Mouse (Mus musculus): ENCODE measurements at regions not wholly inside any gene's neighbourhood (a gene's known extent, or its start where the extent isn't known, plus 50 kb on each side); places are given as distances from the start of the nearest gene placed in this dataset.

DNA sequence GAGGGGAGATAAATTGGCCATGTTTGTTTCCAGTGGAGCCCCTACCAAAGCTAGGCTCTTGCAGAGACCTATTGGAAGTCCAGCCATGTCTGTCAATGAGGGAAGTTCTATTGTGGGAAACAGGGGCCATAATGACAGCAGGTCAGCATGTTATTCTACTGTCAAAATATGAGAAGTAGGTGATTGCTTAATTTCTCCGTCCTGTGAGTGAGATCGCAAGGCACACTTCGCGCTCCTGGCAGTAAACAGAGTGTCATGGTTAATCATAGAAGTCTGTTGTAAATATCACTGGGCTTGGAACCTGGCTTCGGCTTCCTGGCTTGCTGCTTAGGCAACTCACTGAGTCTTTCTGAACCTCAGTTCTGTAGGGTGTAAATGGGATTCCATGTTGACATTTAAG, 72.5 kb upstream of the Ccdc122 start:
- WGBS (ENCODE audit: insufficient replicate concordance), result 42% methylated on average over 5 of the region's 5 CpGs
- ATAC-seq (ENCODE audit: insufficient read depth), result no peak
- no peak overlapping the region for H3K27ac ChIP-seq (replicated peaks)

DNA sequence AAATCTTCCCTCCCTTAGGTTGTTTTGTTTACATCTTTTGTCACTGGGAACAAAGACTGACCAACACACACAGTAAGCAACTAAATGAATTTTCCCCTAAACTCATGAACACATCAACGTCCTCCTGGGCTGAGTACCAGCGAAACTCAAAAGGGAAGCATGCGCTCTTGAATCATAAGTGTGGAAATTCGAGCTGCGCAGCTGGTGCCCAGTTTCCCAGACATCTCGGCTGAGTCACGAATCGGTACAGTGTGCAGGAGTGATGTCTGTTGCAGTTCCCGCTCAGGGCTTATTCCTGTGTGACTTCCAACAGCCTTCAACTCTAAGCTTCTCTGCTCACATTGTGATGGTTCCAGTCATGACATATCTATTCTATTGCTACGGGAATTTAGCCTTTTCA, 77.7 kb upstream of the Ccdc122 start:
- Histone ChIP-seq H3K4me2 (no peak overlapping the region), H3K27me3 (no peaks in the 10 kb centered on the region), H3K4me1 (replicated peaks) (no peaks in the 10 kb centered on the region), H3K27ac (replicated peaks) (no peak overlapping the region), H3K9me3 (replicated peaks) (no peaks in the 10 kb centered on the region), H3K36me3 (replicated peaks) (no peaks in the 10 kb centered on the region), H3K9ac (no peak overlapping the region), H3K4me3 (replicated peaks) (no peak overlapping the region)
- WGBS (ENCODE audit: insufficient replicate concordance), result 64% methylated on average over 10 of the region's 10 CpGs
- ATAC-seq (ENCODE audit: insufficient read depth), result no peak

More for the DNA sequence above, 72.5 kb upstream of the Ccdc122 start:
- Histone ChIP-seq H3K9me3 (replicated peaks) (no peaks in the 10 kb centered on the region), H3K4me1 (replicated peaks) (no peaks in the 10 kb centered on the region), H3K36me3 (replicated peaks) (no peaks in the 10 kb centered on the region), H3K4me3 (replicated peaks) (no peak overlapping the region), H3K9ac (no peak overlapping the region), H3K27me3 (no peaks in the 10 kb centered on the region), H3K4me2 (no peak overlapping the region)

DNA sequence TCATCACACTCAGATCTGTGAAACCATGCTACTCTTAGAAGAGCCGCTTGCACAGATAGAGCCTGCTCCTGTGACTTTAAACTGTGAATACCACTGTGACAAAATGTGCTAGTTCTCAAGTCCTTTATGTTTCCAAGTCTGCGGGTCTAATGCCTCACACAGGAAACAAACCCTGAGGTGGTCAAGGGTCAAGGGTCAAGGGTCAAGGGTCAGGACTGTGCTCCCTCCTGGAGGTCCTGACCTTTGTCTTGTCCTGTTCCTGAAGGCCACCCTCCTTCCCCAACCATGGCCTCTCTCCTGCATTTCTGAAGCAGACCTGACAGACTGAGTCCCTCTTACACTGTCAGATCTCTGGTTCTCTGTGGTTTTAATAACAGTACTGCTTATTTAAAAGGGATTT, 79.4 kb upstream of the Ccdc122 start:
- no peaks in the 10 kb centered on the region for H3K9me3 ChIP-seq (replicated peaks)
- no peaks in the 10 kb centered on the region for H3K36me3 ChIP-seq (replicated peaks)
- no peak overlapping the region for H3K4me3 ChIP-seq (replicated peaks)
- H3K4me2 ChIP-seq, result no peak overlapping the region
- ATAC-seq (ENCODE audit: insufficient read depth), result no peak
- no peak overlapping the region for H3K9ac ChIP-seq
- H3K27me3 ChIP-seq, result no peaks in the 10 kb centered on the region
- H3K27ac ChIP-seq (replicated peaks), result no peak overlapping the region
- WGBS (ENCODE audit: insufficient replicate concordance), result 59% methylated on average over 2 of the region's 2 CpGs
- no peaks in the 10 kb centered on the region for H3K4me1 ChIP-seq (replicated peaks)

DNA sequence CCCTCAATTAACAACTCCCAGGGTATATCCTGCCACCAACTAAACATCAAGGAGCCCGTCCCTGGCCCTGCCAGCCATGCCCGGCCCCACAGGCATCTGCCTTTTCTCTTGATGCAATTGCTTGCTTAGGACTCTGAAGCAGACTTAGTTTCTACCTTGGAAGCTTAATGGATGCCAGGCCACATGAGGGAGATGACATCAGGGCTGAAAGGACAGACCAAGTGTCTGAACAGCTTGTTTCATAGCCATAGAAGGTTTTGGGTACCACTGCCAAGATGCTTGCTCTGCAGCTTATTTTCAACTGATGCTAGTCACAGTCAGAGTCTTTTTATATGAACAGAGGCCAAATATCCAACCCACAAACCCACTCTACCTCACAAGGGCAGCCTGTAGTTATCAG, 83.4 kb upstream of the Ccdc122 start:
- no peaks in the 10 kb centered on the region for H3K9me3 ChIP-seq (replicated peaks)
- WGBS (ENCODE audit: insufficient replicate concordance), result 67% methylated on average over 2 of the region's 2 CpGs

DNA sequence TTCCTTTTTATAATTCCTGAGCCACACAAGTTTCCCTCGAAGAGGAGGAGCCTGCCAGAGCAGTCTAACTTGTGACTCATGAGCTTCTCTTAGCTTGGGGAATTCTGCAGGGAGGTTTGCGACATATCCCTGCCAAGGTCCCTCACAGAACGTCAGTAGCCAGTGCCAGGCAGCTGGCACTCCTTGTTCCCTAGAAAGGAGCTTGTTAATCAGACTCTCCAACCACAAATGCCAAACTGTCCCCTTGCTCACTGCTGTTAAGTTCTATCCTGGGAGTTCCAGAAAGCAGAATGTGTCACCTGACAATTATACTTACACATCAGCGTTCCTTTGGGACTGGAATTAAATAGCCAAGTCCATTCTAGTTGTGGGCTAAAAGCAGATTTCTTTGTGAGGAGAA, 85.1 kb upstream of the Ccdc122 start:
- no peak for ATAC-seq (ENCODE audit: insufficient read depth)
- no peak overlapping the region for H3K4me2 ChIP-seq
- no peaks in the 10 kb centered on the region for H3K9me3 ChIP-seq (replicated peaks)
- no peak overlapping the region for H3K27ac ChIP-seq (replicated peaks)
- no peaks in the 10 kb centered on the region for H3K4me1 ChIP-seq (replicated peaks)
- H3K36me3 ChIP-seq (replicated peaks), result no peaks in the 10 kb centered on the region
- no peaks in the 10 kb centered on the region for H3K27me3 ChIP-seq
- WGBS (ENCODE audit: insufficient replicate concordance), result 55% methylated on average over 4 of the region's 4 CpGs
- H3K4me3 ChIP-seq (replicated peaks), result no peak overlapping the region
- no peak overlapping the region for H3K9ac ChIP-seq

More for the DNA sequence above, 83.4 kb upstream of the Ccdc122 start:
- no peak for ATAC-seq (ENCODE audit: insufficient read depth)
- no peak overlapping the region for H3K4me2 ChIP-seq
- H3K27ac ChIP-seq (replicated peaks), result no peak overlapping the region
- H3K9ac ChIP-seq, result no peak overlapping the region
- no peaks in the 10 kb centered on the region for H3K4me1 ChIP-seq (replicated peaks)
- no peaks in the 10 kb centered on the region for H3K36me3 ChIP-seq (replicated peaks)
- no peak overlapping the region for H3K4me3 ChIP-seq (replicated peaks)
- H3K27me3 ChIP-seq, result no peaks in the 10 kb centered on the region

DNA sequence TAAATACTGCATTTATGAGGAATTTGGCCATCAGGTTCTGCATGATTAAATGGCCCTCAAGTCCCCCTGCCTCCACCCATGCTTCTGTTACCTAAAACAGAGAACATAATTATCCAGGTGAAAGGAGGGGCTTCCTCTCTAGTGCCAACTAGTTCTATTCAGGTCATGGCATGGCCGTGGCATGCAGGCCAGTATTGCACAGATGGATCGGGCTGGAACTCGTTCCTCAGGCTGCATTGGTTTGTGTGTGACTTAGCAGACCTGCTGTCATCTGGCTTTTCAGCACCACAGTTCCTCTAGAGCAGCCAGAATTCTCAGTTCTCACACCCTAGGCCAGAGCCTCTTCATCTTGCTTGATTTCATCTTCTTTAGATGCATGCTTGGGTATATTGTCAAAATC, 87.2 kb upstream of the Ccdc122 start:
- no peak overlapping the region for H3K9ac ChIP-seq
- H3K27me3 ChIP-seq, result no peaks in the 10 kb centered on the region
- no peak overlapping the region for H3K4me2 ChIP-seq
- no peaks in the 10 kb centered on the region for H3K4me1 ChIP-seq (replicated peaks)
- no peaks in the 10 kb centered on the region for H3K36me3 ChIP-seq (replicated peaks)
- no peak for ATAC-seq (ENCODE audit: insufficient read depth)
- H3K27ac ChIP-seq (replicated peaks), result no peak overlapping the region
- no peak overlapping the region for H3K4me3 ChIP-seq (replicated peaks)
- no peaks in the 10 kb centered on the region for H3K9me3 ChIP-seq (replicated peaks)
- WGBS (ENCODE audit: insufficient replicate concordance), result 67% methylated on average over 3 of the region's 3 CpGs

DNA sequence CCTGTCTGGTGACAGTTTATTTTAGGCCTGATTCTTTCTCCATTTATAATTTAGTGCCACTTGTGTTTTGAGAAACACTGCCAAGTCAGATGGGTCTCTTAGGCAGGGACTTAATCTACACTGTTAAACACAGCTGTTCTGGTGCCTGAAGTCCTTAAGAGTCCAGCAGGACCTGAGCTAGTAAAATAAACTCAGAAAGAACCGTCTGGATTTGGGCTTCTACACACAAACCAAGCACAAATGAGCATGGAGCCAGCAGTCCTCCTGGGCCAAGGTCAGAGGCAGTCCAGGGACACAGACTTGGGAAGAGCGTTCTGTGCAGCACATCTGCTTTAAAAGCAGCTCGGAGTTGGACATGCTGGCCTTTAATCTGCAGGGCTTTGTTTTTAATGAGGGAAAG, 87.6 kb upstream of the Ccdc122 start:
- no peak overlapping the region for H3K4me3 ChIP-seq (replicated peaks)
- no peak overlapping the region for H3K4me2 ChIP-seq
- H3K27me3 ChIP-seq, result no peaks in the 10 kb centered on the region
- no peak for ATAC-seq (ENCODE audit: insufficient read depth)
- H3K9me3 ChIP-seq (replicated peaks), result no peaks in the 10 kb centered on the region
- H3K4me1 ChIP-seq (replicated peaks), result no peaks in the 10 kb centered on the region
- no peak overlapping the region for H3K27ac ChIP-seq (replicated peaks)
- WGBS (ENCODE audit: insufficient replicate concordance), result 49% methylated on average over 3 of the region's 3 CpGs
- no peaks in the 10 kb centered on the region for H3K36me3 ChIP-seq (replicated peaks)
- no peak overlapping the region for H3K9ac ChIP-seq

DNA sequence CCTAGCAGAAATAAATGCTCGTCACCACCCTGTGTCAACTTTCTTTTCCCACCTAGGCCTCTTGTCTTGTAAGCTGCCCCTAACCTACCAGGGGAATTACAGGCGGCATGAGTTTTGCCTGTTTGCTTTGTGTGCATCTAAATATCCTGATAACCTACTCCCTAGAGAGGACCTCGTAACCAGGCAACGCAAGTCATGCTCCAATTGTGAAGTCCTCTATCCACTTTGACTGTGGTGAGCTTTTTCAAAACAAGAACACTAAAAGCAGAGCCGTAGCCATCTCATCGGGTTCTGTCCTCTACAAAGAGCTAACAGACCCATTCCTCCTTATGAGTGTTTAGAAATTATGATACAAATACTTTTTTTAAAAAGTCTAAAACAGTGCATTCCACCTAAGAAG, 88.1 kb upstream of the Ccdc122 start:
- no peak overlapping the region for H3K9ac ChIP-seq
- H3K4me2 ChIP-seq, result no peak overlapping the region
- H3K36me3 ChIP-seq (replicated peaks), result no peaks in the 10 kb centered on the region
- ATAC-seq (ENCODE audit: insufficient read depth), result no peak
- H3K9me3 ChIP-seq (replicated peaks), result no peaks in the 10 kb centered on the region
- no peak overlapping the region for H3K27ac ChIP-seq (replicated peaks)
- no peak overlapping the region for H3K4me3 ChIP-seq (replicated peaks)
- WGBS (ENCODE audit: insufficient replicate concordance), result 63% methylated on average over 6 of the region's 6 CpGs
- no peaks in the 10 kb centered on the region for H3K4me1 ChIP-seq (replicated peaks)
- no peaks in the 10 kb centered on the region for H3K27me3 ChIP-seq

DNA sequence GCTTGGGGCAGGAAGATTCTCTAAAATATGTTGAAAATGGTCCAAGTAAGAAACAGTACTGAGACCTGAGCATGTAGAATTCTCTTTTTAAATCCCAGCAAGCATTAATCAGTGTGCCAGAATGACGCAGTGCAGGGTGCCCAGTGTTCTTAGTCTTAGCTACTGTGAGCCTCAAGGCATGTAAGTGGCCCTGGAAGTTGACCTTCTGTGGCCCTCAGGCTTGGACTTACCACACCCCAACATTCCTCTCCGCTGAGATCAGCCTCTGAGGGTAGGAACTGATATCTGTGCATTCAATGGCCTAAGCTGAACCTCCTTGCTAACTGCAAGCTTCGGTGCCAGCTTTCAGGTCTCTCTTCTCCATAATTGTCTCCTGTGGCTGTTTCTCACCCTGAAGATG, 89.4 kb upstream of the Ccdc122 start:
- 42% methylated on average over 3 of the region's 3 CpGs for WGBS (ENCODE audit: insufficient replicate concordance)
- Histone ChIP-seq H3K4me1 (replicated peaks) (no peaks in the 10 kb centered on the region), H3K9ac (no peak overlapping the region), H3K9me3 (replicated peaks) (no peaks in the 10 kb centered on the region), H3K4me3 (replicated peaks) (no peak overlapping the region), H3K36me3 (replicated peaks) (no peaks in the 10 kb centered on the region), H3K27ac (replicated peaks) (no peak overlapping the region), H3K27me3 (no peaks in the 10 kb centered on the region), H3K4me2 (no peak overlapping the region)
- no peak for ATAC-seq (ENCODE audit: insufficient read depth)

DNA sequence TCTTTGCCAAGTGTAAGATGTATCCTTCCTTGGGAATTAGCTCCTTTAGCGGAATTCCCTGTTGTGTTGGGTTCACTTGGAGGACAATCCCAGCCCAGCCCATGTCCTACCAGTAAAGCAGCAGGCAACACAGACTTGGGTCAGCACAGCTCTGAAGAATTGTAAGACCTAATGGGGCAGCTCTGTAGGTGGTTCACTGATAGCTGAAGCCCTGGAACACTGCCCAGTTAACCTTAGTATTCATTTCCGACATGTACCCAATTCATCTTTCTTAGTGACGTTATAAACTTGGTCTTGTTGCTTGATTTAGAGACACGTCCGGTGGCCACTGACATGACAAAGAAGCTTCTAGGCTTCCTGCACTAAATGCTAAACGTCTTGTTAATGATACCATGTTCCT, 90.9 kb upstream of the Ccdc122 start:
- Histone ChIP-seq H3K9ac (no peak overlapping the region), H3K4me1 (replicated peaks) (no peaks in the 10 kb centered on the region), H3K27ac (replicated peaks) (no peak overlapping the region), H3K27me3 (no peaks in the 10 kb centered on the region), H3K36me3 (replicated peaks) (no peaks in the 10 kb centered on the region), H3K4me3 (replicated peaks) (no peak overlapping the region), H3K9me3 (replicated peaks) (no peaks in the 10 kb centered on the region), H3K4me2 (no peak overlapping the region)
- no peak for ATAC-seq (ENCODE audit: insufficient read depth)
- 53% methylated on average over 6 of the region's 6 CpGs for WGBS (ENCODE audit: insufficient replicate concordance)

DNA sequence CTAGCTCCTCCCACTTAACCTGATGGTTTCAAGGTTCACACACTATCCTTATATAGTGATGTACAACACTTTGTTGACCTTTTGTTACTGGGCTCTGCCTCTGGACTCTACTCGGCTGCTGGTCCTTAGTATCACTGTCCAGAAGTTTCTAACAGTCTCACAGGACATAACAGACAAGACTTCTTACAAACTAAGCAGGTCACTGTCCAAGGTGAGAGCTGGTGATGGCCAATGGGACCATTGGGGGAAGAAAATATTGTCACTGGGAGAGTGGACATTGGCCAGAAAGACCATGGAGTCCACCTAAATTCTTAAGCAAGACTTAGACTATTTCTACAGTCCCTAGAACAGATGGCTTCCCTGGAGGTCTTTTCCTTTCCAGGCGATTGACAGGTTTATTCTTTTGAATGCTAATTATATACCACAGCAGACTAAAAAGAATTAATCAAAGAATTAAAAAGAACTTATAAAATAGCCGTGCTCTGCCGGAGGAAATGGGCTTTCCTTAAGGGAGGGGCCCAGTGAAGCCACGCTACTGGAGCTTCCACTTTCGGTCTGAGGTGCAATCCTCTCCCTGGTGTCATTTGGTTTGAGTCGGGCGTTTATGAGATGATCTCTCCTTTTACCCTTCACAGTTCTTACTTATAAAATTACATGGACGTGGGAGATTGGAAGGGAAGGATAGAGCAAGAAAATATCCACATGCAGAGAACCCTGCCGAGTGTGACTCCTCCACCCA, 94.9 kb upstream of the Ccdc122 start:
- no peak for ATAC-seq (ENCODE audit: insufficient read depth)
- no peaks in the 10 kb centered on the region for H3K4me1 ChIP-seq (replicated peaks)
- no peak overlapping the region for H3K9ac ChIP-seq

DNA sequence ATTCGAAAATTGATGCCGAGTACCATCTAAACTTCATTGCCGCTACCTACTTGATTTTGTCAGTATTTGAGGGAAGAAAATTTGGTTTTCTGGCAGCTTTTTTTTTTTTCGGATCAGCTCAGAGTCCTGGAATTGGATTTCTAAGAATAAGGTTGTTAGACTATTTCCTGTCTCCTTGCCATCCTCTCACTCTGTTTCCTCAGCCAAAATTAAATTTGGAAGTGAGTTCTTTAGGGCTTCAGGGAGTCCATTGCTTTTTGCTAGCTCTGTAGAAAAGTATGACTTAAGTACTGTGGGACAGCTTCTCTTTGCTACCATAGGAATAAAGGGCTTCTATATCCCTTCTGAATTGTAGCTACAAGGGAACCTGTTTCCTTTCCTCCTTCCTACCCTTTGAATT, 96.1 kb upstream of the Ccdc122 start:
- Histone ChIP-seq H3K27me3 (no peaks in the 10 kb centered on the region), H3K4me1 (replicated peaks) (no peaks in the 10 kb centered on the region), H3K27ac (replicated peaks) (no peak overlapping the region), H3K9me3 (replicated peaks) (no peaks in the 10 kb centered on the region), H3K4me3 (replicated peaks) (no peak overlapping the region), H3K9ac (no peak overlapping the region), H3K4me2 (no peak overlapping the region), H3K36me3 (replicated peaks) (no peaks in the 10 kb centered on the region)
- no peak for ATAC-seq (ENCODE audit: insufficient read depth)
- 60% methylated on average over 4 of the region's 4 CpGs for WGBS (ENCODE audit: insufficient replicate concordance)

More for the DNA sequence above, 94.9 kb upstream of the Ccdc122 start:
- no peak overlapping the region for H3K4me2 ChIP-seq
- no peak overlapping the region for H3K4me3 ChIP-seq (replicated peaks)
- WGBS (ENCODE audit: insufficient replicate concordance), result 59% methylated on average over 10 of the region's 10 CpGs
- H3K9me3 ChIP-seq (replicated peaks), result no peaks in the 10 kb centered on the region
- H3K27ac ChIP-seq (replicated peaks), result no peak overlapping the region
- no peaks in the 10 kb centered on the region for H3K36me3 ChIP-seq (replicated peaks)
- no peaks in the 10 kb centered on the region for H3K27me3 ChIP-seq

Measured in liver, embryonic 15.5 days (tissue).